Mouse (Mus musculus) ES-Bruce4 (cell line): Measurements from ENCODE around the gene Tspan31. TPM values are rescaled to one million over a fixed set of nuclear protein-coding genes. Genes with fewer than 3 reads are reported as not detected.

Experiments
- H3K27ac ChIP-seq: 2 replicates; pipeline ENCODE4 v1.5.1; 2012; ENCODE audit warnings: low read length, inconsistent platforms; ENCODE audit not compliant: insufficient read depth
- H3K27me3 ChIP-seq: 2 replicates; pipeline ENCODE4 v1.6.1; 2012; ENCODE audit warnings: mild to moderate bottlenecking, low read length, inconsistent platforms; ENCODE audit not compliant: control insufficient read depth, poor library complexity, insufficient read depth, severe bottlenecking
- H3K36me3 ChIP-seq: 2 replicates; pipeline ENCODE4 v1.6.1; 2012; ENCODE audit warnings: inconsistent platforms, mild to moderate bottlenecking, low read length, moderate library complexity; ENCODE audit not compliant: control insufficient read depth, poor library complexity, insufficient read depth, severe bottlenecking
- H3K4me1 ChIP-seq: one replicate; pipeline ENCODE4 v1.8.1; 2011; ENCODE audit warnings: low read length; ENCODE audit not compliant: control insufficient read depth, insufficient read depth
- H3K4me3 ChIP-seq: 2 replicates; pipeline ENCODE4 v1.5.1; 2011; ENCODE audit warnings: low read depth, mild to moderate bottlenecking, low read length
- H3K9ac ChIP-seq: 2 replicates; pipeline ENCODE4 v1.6.1; 2012; ENCODE audit warnings: low read depth, mild to moderate bottlenecking, inconsistent platforms; ENCODE audit not compliant: poor library complexity, severe bottlenecking
- H3K9me3 ChIP-seq: replicated peaks from 2 replicates; pipeline ENCODE4 v1.6.1; 2012; ENCODE audit warnings: mild to moderate bottlenecking, low read length, inconsistent platforms; ENCODE audit not compliant: control insufficient read depth, poor library complexity, insufficient read depth, severe bottlenecking
- CTCF ChIP-seq: IDR thresholded peaks from one replicate; pipeline ENCODE4 v1.8.1; 2011; ENCODE audit warnings: low read depth, low read length
- EP300 ChIP-seq: IDR thresholded peaks from 2 replicates; pipeline ENCODE4 v1.6.1; 2011; ENCODE audit warnings: low read depth, low read length; ENCODE audit not compliant: insufficient read depth
- POLR2A ChIP-seq: IDR thresholded peaks from one replicate; pipeline ENCODE4 v1.8.1; 2011; ENCODE audit warnings: low read length; ENCODE audit not compliant: insufficient read depth
- polyA plus RNA-seq: library from polyadenylated mRNA; stranded (reverse); fragments of >200 nt; gene quantifications from 2 replicates; pipeline ENCODE4 v1.2.4, GENCODE M21; 2011; ENCODE audit warnings: low read depth; ENCODE audit not compliant: missing spikeins, insufficient read depth, insufficient read length

Tspan31 gene
- polyA plus RNA-seq, 1 experiment: 75.9 TPM

- no peaks in the 10 kb centered on the region for H3K4me1 ChIP-seq
These were observed 10.7 kb downstream of the Tspan31 start for GRCm38 (mm10) chr10:127059174-127059967.

GRCm38 (mm10) chr10:127058708-127059107 lies 11.4 kb downstream of the Tspan31 start:
- Histone ChIP-seq H3K9me3 (no peaks in the 10 kb centered on the region), H3K27me3 (no peaks in the 10 kb centered on the region), H3K4me1 (no peaks in the 10 kb centered on the region), H3K27ac (no peak overlapping the region), H3K4me3 (peak overlapping the region; percentile 48), H3K36me3 (peaks cover 5% of the 10 kb centered on the region), H3K9ac (peak overlapping the region; percentile 90)
- TF ChIP-seq CTCF (no peak), POLR2A (no peak), EP300 (no peak)

More at GRCm38 (mm10) chr10:127059174-127059967, 10.7 kb downstream of the Tspan31 start:
- H3K9me3 ChIP-seq: no peaks in the 10 kb centered on the region
- no peak overlapping the region for H3K27ac ChIP-seq
- H3K27me3 ChIP-seq: no peaks in the 10 kb centered on the region
- H3K36me3 ChIP-seq: peaks cover 5% of the 10 kb centered on the region
- peak overlapping the region; percentile 90 for H3K9ac ChIP-seq
- TF ChIP-seq EP300: no peak
- no peak for TF ChIP-seq POLR2A
- TF ChIP-seq CTCF: no peak
- H3K4me3 ChIP-seq: peak overlapping the region; percentile 63

GRCm38 (mm10) chr10:127058161-127058560 lies 11.9 kb downstream of the Tspan31 start:
- Histone ChIP-seq H3K27me3 (no peaks in the 10 kb centered on the region), H3K4me1 (no peaks in the 10 kb centered on the region), H3K27ac (no peak overlapping the region), H3K36me3 (peaks cover 5% of the 10 kb centered on the region), H3K9me3 (no peaks in the 10 kb centered on the region), H3K9ac (no peak overlapping the region), H3K4me3 (no peak overlapping the region)
- peak; percentile 97 for TF ChIP-seq CTCF
- no peak for TF ChIP-seq EP300

- Histone ChIP-seq H3K27me3 (no peaks in the 10 kb centered on the region), H3K4me3 (no peak overlapping the region), H3K9me3 (no peaks in the 10 kb centered on the region), H3K27ac (no peak overlapping the region), H3K4me1 (no peaks in the 10 kb centered on the region), H3K9ac (no peak overlapping the region), H3K36me3 (peaks cover 5% of the 10 kb centered on the region)
- TF ChIP-seq POLR2A (no peak), CTCF (no peak), EP300 (no peak)
These were observed 13.6 kb downstream of the Tspan31 start for GRCm38 (mm10) chr10:127056490-127056889.

- Histone ChIP-seq H3K9ac (no peak overlapping the region), H3K27ac (no peak overlapping the region), H3K4me3 (no peak overlapping the region), H3K36me3 (peaks cover 5% of the 10 kb centered on the region), H3K9me3 (no peaks in the 10 kb centered on the region), H3K4me1 (no peaks in the 10 kb centered on the region), H3K27me3 (no peaks in the 10 kb centered on the region)
- TF ChIP-seq CTCF: no peak
- no peak for TF ChIP-seq EP300
- TF ChIP-seq POLR2A: no peak
These were observed 14.7 kb downstream of the Tspan31 start for GRCm38 (mm10) chr10:127055406-127055805.

GRCm38 (mm10) chr10:127054646-127055045 lies 15.4 kb downstream of the Tspan31 start:
- no peak for TF ChIP-seq POLR2A
- TF ChIP-seq CTCF: peak; percentile 8
- Histone ChIP-seq H3K27me3 (no peaks in the 10 kb centered on the region), H3K4me3 (no peak overlapping the region)

More at GRCm38 (mm10) chr10:127054646-127055045, 15.4 kb downstream of the Tspan31 start:
- no peak overlapping the region for H3K27ac ChIP-seq
- H3K9ac ChIP-seq: no peak overlapping the region
- H3K36me3 ChIP-seq: peaks cover 5% of the 10 kb centered on the region
- no peaks in the 10 kb centered on the region for H3K9me3 ChIP-seq
- no peaks in the 10 kb centered on the region for H3K4me1 ChIP-seq
